Mouse (Mus musculus): ENCODE measurements around the gene Gli3.

The Gli3 gene

DNA sequence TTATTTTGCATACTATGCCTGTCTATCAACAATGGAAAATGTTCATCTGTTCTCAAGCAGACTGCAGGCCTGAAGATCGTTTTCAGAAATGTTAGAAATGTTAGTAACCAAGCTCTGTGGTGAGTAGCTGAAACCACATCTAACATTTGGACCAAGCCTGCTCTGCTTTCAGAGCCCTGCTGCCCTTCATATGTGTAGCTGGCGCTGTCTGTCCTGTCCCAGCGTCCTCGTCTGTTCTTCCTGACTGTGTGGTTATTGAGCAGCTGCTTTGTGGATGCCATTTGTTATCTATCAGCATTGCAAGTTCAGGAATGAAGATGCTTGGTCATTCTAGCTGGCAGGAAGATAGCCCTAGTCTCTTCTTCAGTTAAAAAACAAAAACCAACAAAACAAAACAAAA lies 35.3 kb downstream of the Gli3 start:
- no peak for DNase-seq

DNA sequence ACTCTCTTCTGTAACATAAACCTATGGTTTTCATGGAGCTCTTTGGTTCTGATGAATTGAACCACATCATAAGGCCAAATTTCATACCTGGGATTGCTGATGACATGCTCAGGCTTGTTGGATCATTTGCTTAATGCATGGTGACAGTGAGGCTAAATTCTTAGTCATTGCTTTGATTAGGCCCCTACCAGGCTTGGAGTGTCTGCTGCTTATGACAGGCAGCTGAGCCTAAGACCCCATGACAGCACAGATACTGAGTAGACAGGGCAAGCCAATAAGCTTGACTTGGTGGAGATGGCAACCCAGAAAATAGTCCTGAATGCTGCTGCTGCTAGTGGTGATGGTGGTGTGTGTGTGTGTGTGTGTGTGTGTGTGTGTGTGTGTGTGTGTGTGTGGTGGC lies 47.9 kb downstream of the Gli3 start:
- no peak for DNase-seq

DNA sequence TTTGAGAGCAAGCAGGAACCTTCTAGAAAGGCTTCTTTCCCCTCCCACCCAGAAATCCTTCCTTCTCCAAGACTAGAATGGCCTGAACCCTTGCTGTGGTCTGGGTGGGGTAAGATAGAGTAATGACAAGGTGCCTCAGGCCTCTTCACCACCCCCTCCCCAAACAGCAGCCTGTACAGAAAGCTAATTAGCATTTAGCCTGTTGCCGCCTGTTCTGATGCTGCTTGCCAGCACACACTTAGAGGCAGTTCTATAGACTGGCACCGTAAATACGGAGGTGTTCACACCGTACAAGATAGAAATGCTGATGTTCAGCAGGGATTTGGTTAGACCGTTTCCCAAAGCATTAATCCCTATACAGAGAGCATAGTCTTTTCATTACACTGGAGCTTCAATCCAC lies 50.1 kb downstream of the Gli3 start:
- DNase-seq: no peak

DNA sequence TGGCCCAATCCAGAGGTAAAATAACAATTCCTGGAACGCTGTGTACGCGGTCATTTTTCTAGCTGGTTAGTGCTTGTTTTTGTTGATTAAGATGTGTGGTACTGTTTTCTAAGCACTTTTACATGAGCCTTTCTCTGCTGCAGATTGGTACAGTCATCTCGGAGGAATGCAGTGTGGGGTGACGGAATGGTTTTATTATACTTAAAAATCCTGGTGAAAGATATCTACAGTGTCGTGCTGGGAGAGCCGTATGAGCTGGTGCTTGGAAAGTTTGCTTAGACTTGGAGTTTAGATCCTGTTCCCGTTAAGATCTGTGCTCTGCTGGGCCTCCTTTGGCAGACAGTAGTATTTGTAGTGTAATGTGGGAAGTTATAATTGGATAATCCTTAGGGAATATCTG lies 51.0 kb downstream of the Gli3 start:
- DNase-seq: no peak

DNA sequence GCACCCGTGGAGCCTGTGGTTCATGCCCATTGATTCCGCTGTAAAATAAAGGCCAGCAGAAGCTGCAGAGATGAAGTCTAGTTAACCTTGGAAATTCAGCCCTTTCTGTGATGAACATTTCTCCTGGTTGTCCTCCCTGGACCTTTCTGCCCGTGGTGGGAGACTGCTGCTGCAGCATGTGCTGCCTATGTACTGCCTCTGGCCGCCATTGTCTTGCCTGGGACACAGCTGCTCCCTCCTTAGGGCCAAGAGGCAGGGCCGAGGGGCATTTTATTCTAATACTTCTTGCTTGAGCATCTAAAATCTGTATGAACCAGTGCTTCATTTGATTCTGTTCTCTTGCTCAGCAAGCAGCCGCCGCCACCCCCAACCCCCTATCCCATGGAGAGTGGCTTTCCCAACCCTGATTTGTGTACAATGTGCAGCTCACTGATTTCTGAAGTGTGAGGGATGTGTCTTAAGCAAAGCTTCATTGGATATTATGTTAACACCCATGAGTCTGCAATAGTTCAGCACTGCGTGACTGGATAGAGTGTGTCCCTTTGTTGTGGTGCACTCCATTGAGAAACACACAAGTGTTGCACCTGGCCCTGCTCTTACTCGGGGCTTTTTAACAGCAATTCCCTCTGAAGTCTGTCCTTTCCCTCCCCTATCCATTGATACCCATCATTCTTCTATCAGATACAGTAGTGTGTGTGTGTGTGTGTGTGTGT lies 54.2 kb downstream of the Gli3 start:
- no peak for DNase-seq

DNA sequence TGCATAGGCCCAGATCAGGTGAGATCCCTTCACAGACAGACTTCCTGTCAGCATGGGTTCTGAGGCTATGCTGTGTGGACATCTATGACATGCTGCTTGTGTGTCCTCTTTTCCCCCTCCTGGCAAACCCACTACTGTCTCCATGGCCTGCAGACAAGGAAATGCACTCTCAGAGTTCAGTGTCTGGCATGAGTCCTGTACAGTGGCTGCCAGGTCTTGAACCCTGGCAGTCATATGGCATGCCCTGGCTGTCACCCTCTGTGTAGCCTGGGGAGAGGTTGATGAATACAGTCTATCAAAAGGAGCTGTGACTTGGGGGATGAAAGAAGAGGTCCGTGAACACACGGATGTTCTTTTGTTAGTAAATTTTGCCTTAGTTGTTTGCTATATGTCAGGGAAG lies 57.3 kb downstream of the Gli3 start:
- DNase-seq: no peak

DNA sequence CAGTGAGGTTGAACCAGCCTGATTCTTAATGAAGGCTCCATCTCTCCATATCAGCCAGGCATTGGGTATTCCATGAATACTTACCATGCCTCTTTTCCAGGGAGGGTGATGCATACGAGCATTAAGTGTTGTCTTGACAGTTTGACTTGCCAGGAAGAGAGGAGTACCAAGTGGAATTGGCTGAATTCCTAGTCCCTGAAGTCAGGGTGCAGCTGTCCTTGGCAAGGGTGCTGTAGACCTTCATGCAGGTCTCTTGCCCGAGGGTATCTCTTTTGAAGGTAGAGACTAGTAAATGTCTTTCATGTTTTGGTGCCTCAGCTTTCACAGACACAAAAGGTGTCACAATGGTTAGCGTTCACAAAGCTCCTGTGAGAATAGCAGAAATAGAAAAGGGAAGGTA lies 59.1 kb downstream of the Gli3 start:
- no peak for DNase-seq

DNA sequence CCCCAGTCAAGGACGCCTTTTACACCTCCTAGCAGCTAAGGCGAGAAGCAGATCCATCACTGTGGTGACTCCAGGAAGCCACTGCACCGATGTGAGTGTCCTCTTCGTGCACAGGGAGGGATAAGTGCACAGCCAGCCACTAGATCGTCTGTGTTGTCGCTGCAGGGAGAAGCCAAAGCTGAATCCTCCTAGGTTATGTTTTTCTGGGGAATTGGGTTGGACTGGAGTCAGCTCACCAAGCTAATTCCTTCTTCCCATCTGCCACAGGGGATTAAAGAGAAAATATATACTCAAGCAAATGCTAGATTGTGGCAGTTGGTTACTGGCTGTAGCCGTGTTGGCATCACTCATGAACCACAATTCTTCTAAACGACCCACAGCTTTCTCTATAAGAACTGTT lies 61.2 kb downstream of the Gli3 start:
- no peak for DNase-seq

DNA sequence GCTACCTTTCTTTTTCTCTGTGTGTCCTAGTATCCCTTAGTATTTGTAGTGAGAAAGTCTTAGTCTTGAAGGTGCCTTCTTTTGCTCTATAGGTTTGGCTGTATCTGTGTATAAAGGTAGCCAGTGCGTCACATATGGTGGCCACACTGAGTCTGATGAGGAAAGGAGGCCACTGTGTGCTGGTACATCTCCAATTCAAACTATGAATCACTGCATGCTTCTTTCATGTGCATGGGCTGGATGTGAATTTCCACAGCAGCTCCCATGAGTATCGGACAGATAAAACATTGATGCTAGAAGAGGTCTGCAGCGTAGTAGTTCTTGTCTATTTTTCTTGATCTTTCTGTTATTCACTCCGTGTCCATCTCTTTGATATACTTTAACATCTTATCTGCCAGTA lies 63.7 kb downstream of the Gli3 start:
- no peak for DNase-seq

DNA sequence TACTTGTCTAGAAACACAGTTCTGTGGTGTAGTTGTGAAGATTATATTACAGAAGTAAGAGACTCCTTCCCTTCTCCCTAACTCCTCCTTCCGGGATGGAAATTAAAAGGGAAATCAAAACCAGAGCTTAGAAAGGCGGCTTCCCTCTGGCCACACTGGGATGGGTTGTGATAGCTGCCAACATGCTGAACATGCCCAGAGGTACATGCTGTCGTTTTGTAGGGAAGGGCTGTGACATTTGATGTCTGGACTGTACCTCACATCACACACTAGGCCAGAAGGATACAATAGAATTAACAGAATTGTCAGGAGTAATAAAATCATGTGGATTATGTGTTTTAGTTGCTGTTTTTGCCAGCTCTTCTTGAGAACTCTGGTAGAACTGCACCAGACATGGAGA lies 68.5 kb downstream of the Gli3 start:
- DNase-seq: no peak

DNA sequence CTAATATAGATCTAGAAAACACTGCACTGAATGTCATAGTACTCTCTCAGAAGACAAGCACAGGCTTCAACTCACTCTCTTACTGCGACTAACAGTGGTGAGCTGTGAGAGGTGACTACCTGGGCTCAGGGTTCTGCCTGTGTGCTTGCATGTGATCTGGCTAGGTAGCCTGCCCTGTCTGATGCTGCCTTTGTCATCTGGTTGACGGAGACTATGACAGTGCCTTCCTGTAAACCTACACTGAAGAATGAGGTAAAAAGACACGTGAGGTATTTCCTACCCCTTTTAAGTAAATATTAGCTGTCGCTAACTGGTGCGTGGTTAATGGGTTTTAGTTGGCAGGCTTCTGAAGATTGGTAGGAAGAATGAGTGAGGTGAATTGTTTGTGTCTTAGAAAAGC lies 74.2 kb downstream of the Gli3 start:
- DNase-seq: no peak

DNA sequence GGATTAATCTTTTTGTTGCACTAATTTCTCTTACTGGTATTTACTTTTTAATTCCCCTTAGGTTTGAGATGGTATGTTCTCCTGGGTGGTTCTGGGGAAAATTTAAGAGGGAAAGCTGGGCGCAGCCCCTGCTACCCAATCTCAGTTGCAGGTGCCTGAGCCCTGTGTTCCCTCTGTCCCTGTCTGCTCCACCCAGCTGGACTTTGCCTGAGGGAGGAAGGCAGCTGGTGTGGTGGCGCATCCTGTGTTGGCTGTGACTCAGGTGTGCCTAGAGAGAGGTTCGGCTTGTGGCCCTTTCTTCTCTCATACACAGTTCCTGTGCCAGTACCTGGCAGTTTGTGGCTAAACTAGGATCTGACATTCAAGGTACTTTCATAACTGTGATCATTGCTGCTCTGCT lies 74.6 kb downstream of the Gli3 start:
- DNase-seq: no peak

DNA sequence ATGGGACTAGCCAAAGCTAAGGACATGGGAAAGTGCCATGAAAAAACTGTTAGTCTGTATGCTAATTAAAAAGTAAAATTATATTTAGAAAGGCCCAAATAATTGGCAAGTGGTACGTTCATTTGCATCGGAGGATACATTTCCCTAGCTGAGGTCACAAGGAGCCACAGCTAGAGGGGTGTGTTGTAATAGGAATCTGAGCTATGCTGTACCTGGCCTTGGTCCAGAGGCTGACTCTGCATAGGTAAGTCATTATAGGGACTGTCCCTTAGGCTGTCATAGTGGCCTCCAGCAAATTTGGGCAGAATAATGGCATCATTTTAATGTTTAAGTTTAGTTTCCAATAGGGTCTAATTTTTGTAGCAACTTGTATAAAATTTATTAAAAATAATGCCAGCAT lies 75.4 kb downstream of the Gli3 start:
- DNase-seq: no peak

DNA sequence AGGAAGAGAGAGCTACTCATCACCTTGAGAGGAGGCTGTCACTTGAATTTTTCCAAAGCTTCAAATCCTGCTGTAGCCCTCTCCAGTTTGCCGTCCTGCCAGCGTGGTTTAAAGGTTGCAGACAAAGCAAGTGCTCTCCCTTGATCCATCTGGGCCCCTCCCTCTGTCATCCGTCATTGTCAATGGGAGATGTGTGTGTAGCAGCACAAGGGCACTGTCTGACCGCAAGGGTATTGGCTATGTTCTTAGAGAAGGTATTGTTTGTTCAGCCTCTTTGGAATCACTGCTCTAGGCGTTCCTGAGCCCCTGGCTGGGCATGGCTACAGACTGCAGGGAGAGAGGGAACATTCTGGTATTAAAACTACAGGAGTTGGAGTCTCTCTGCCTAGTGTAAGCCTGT lies 79.0 kb downstream of the Gli3 start:
- DNase-seq: no peak

DNA sequence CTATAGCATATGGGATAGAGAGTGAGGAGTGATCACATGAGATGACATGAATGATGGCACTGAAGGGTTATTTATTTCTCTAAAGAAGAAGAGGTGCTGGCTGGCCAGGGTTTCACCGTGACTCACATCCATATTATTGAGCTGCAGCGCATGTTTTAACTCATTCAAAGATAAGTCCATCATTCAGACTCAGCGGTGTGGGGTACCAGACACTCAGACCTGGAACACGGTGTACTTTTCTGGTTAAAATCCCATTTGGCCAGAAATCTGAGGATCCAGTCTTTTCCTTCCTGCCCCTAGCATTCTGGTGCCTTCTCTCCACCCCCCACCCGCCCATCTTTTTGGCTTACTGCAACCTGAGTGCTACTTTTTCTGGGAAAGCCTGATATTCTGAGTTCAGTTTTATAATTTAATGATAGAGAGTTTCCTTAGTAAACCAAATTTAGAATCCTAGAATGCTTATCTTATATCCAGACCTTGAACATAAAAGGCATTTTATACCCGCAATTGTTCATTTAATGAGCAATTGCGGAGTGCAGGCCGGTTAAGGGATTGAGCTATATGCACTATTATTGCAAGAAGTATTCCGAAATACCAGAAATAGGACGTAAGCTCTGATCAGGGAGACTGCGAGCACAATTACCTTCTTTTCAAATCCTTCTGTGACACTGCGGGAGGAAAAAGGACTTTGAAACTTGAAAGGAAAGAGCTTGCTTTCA lies 80.3 kb downstream of the Gli3 start:
- no peak for DNase-seq

DNA sequence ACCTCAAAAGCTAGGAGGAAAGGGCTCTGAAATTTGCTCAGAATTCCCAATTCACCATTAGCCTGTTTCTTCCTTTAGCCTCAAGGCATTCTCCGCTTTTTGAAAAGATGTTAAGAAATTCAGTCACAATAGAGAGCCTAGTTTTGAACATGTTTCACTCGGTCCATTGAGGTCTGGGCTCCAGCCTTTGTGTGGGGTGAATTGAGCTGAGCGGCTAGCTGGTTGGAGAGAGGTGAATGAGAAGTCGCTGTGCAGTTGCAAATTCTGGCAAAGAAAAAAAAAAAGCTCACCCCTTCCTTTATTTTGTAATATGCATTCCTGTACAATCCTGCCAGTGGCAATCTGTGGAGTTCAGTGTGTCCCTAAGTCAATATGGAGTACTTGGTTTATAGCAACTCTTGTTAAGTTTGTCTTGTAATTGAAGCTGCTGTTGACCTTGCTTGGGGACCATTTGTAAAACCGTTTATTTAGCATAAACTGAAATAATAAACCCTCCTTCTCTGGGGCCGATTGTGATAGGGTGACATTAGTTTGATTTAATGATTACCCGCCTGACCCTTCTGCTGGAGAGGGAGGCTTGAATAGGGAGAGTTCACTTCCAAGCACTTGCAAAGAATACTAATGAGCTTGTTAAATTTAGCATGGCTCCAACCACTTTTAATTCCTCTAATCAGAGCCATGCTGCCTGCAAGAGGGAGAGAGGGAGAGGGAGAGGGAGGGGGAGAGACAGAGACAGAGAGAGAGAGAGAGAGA lies 81.0 kb downstream of the Gli3 start:
- DNase-seq: no peak

DNA sequence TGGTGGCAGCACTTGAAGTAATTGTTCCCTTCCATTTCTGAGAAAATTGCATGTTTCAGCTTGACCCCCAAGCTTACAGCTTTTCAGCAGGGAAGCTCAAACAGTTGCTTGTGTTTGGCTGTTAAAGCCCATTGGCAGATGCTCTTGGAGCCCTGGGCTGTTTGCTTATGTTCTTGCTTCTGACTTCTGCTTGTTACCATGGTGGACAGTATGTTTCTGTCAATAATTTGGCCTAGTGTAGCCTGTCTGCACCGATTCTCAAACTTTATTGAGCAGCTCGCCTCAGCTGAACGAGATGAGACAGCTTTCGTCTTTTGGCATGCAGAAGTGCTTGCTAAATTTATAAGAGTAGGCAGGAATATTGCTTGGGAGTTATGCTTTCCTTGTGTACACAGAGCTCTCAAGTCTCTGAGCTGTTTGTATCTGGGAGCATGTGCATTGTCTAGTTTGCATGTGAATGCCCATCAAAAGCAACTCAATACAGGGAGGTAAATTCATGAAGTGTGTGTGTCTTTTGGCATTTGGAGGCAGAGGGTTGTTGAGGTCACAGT lies 82.4 kb downstream of the Gli3 start:
- DNase-seq: no peak

DNA sequence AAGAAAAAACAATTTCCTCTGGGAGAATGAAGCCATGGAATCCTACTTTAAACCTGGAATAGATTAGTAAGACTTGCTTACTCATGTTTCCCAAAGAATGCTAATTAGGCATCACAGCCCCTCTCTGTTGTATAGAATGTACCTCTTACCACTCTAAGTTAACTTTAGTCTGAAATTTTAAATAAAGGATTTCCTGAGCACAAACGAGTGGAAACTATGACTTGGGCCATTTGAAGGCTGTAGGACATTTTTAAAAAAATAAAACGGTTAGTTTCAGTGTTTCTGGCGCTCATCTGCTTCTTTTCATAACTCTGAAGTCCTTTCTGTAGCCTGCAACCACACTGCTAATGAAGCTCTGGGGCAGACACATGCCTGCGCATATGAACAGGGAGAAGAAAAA lies 83.2 kb downstream of the Gli3 start:
- DNase-seq: no peak

DNA sequence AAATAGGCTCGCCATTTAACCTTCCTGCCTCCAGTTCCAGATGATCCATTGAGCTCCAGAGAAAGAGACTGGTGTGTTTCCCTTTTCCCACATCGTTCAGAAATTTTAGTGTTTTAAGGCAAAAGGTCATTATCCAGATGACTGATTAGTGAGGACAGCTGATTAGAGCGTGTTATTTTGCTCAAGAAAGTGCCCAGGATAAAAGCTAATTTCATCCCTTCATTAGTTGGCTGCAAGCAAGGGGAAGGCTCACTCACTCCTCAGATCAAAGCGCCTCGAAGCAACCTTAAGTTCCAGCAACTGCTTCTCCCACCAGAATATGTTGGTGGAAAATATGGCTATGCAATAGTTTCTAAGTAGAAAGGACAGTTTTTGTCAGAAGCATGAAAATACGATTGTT lies 86.4 kb downstream of the Gli3 start:
- no peak for DNase-seq

DNA sequence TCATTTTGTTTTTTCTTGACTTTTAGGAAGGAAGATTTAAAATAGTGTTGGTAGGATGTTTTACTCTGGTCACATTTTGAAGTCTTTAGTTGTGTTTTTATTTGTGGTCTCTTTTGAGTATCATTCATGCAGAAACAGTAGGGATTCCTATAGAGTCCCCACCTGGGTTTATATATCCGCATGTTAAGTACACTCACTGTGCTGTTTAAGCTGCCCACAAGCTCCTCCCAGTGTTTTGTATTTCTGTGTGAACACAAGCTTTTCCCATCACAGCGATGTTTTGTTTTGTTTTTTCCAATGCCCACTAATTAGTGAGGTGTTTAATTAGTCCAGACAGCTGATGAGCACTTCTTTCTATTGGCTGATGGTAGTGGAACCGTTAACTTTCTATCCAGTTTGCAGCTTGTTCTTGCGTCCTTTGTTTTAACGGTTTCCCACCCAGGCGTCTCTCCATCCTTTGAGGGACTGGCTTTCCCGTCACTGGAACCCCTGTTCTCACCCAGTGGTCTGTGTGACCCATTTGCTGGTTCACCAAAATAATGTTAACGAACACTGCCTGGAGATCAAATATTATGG lies 87.1 kb downstream of the Gli3 start:
- DNase-seq: no peak

DNA sequence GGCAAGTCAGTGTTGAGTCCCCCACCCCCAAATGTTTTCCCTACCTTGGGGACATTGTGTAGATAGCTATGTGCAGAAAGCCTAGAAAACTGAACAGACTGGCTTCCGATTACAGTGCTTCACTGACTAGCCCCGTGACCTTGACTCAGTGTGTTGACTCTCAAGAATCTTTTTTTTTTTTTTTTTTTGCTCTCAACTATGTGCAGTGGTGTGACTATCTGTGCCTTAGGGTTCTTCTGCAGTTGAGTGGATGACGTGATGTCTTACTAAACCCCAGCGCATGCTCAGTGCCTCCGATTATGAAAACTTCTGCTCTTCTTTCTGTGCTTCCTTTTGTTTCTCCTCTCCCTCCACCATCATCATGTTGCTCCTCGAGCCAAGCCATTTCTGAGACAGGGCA lies 87.7 kb downstream of the Gli3 start:
- DNase-seq: no peak

DNA sequence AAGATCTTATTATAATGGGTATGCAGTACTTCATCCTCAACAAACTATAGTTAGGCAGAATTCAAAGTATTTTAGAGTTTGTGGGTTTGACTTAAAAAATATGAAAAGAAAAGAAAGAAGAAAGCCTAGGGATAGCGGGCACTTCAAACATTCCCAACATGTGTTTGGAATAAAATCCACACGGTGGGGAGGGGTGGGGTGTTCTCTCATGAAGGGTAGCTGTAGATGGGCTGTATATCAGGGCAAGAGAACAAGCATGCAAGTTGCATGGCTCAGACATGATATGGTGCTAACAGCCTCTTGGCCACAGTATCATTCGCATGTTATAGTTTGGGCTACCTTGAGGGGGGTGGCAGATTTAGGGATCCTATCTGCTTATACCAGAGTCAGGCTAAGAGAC lies 89.0 kb downstream of the Gli3 start:
- no peak for DNase-seq

DNA sequence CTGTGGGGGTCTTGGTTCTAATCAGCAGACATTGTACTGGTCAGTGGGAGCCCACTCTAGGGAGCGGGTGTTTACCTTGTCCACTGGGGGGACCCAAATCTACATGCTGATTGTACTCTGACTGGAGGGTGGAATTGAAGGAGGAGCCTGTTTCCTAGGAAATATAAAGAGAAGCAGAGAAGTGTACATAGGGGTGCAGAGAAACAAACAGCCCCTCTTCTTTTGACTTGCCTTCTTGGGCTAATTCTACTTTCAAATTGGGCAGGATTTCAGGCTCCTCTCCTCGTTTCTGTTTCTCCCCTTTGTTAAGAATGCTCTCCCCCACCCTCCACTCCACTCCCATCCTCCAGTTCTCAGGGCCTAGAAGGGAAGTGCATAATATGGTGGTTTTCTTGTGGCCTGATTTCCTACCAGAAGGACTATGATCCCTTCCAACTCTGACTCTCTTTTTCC lies 93.6 kb downstream of the Gli3 start:
- DNase-seq: no peak

DNA sequence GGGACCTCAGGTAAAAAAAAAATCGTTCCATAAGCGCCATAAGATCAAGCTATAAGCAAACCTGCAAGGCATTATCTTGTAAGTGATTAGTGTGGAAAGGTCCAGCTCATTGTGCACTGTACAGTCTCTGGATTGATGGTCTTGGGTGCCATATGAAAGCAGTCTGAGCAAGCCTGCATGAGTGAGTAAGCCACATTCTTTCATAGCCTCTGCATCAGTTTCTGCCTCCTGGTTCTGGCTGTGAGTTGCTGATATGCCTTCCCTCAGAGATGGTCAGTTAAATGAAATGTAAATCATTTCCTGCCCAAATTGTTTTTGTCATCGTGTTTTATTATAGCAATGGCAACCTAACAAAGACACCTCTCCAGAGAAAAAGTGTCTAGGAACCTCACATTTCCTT lies 98.4 kb downstream of the Gli3 start:
- DNase-seq: no peak

Measured in cerebellum, adult 11 months (tissue).